8 mouse cellular contexts compared by ENCODE assay signal in genomic region chr2:117231257-117231656, GRCm38 (mm10). TPM values are rescaled to one million over a fixed set of nuclear protein-coding genes. Genes with fewer than 3 reads are reported as not detected.
A peak's percentile ranks its signal among the peaks of the same experiment; 100 is the strongest.
DNase-seq lines count a peak whose midpoint lies in the region; ATAC-seq and TF ChIP-seq lines count a peak whose summit lies in the region.

No protein-coding gene starts in this region.

- peaks cover 27% of the 10 kb centered on the region for H3K27me3 ChIP-seq in E14TG2a.4 (ENCODE audit: insufficient read depth, low read length)
- H3K27me3 ChIP-seq in forebrain, embryonic 11.5 days (ENCODE audit: control insufficient read depth, insufficient read depth, low read length) = no peaks in the 10 kb centered on the region; the same call in 1 of the 2 replicates
- H3K27me3 ChIP-seq in lung, embryonic 15.5 days = no peaks in the 10 kb centered on the region; the same call in 1 of the 2 replicates

- DNase-seq in c-Kit-negative CD71-positive TER-119-positive erythroid progenitor cells, embryonic 14.5 days (ENCODE audit: low read depth, low spot score) = peak; percentile 15
- DNase-seq in forebrain, embryonic 11.5 days (ENCODE audit: low spot score) = peak; percentile 93
- peak; percentile 91 for DNase-seq in heart, postnatal 4 days
- DNase-seq in layer of hippocampus, adult 18-20 months (ENCODE audit: low spot score in 2 of 2) = peak; percentile 85 to 89
- peak; percentile 71 for DNase-seq in testis, postnatal 14 days (ENCODE audit: low spot score)

- H3K4me3 ChIP-seq in E14TG2a.4 (replicated peaks; ENCODE audit: low read length) = no peak overlapping the region
- H3K4me3 ChIP-seq in forebrain, embryonic 11.5 days (ENCODE audit: low read depth, low read length) = no peak overlapping the region
- no peak overlapping the region for H3K4me3 ChIP-seq in lung, embryonic 15.5 days
- H3K4me3 ChIP-seq in olfactory bulb, adult 2 months (ENCODE audit: insufficient read depth, low read depth, low read length) = no peak overlapping the region

- TF ChIP-seq POLR2A in olfactory bulb, adult 2 months (IDR thresholded peaks at IDR 0.05; ENCODE audit: insufficient read depth, low read depth, low read length) = no peak

- H3K36me3 ChIP-seq in E14TG2a.4 (ENCODE audit: insufficient read depth, low read length) = no peaks in the 10 kb centered on the region
- H3K36me3 ChIP-seq in forebrain, embryonic 11.5 days (ENCODE audit: control insufficient read depth, insufficient read depth, low read length) = no peaks in the 10 kb centered on the region
- no peaks in the 10 kb centered on the region for H3K36me3 ChIP-seq in lung, embryonic 15.5 days

- H3K27ac ChIP-seq in forebrain, embryonic 11.5 days (ENCODE audit: low read depth, low read length) = no peak overlapping the region
- no peak overlapping the region for H3K27ac ChIP-seq in lung, embryonic 15.5 days
- no peak overlapping the region for H3K27ac ChIP-seq in olfactory bulb, adult 2 months (ENCODE audit: insufficient read depth, low read depth, low read length)

- H3K9me3 ChIP-seq in E14TG2a.4 (ENCODE audit: low read length) = no peaks in the 10 kb centered on the region
- no peaks in the 10 kb centered on the region for H3K9me3 ChIP-seq in forebrain, embryonic 11.5 days (ENCODE audit: control insufficient read depth, low read length)
- H3K9me3 ChIP-seq in lung, embryonic 15.5 days = no peaks in the 10 kb centered on the region

- no peak overlapping the region for H3K4me2 ChIP-seq in forebrain, embryonic 11.5 days (ENCODE audit: low read depth, low read length, severe bottlenecking)
- H3K4me2 ChIP-seq in lung, embryonic 15.5 days = no peak overlapping the region

- WGBS in forebrain, embryonic 11.5 days = 10% methylated on average over 13 of the region's 13 CpGs
- 6% methylated on average over 13 of the region's 13 CpGs for WGBS in lung, embryonic 15.5 days
- WGBS in olfactory bulb, adult 2 months = 2% methylated on average over 13 of the region's 13 CpGs

- TF ChIP-seq CTCF in E14TG2a.4 (conservative IDR thresholded peaks at IDR 0.05; ENCODE audit: low read length) = peak; percentile 87
- peak; percentile 67 for TF ChIP-seq CTCF in olfactory bulb, adult 2 months (IDR thresholded peaks at IDR 0.05; ENCODE audit: insufficient read depth, low read depth, low read length)

- peak; percentile 83 for ATAC-seq in forebrain, embryonic 11.5 days (replicated peaks; ENCODE audit: low FRiP score)
- peak; percentile 71 for ATAC-seq in lung, embryonic 15.5 days (ENCODE audit: borderline replicate concordance, extremely low read depth, low FRiP score, low TSS enrichment)

- peaks cover 5% of the 10 kb centered on the region; the same call in 1 of the 2 replicates for H3K4me1 ChIP-seq in E14TG2a.4 (replicated peaks; ENCODE audit: low read depth, low read length)
- H3K4me1 ChIP-seq in forebrain, embryonic 11.5 days (replicated peaks; ENCODE audit: control insufficient read depth, insufficient read depth, low read length) = no peaks in the 10 kb centered on the region
- H3K4me1 ChIP-seq in lung, embryonic 15.5 days = 0 out of 2 replicates have a peak, but pooled peaks cover 7% of the 10 kb centered on the region
- H3K4me1 ChIP-seq in olfactory bulb, adult 2 months (ENCODE audit: control insufficient read depth, insufficient read depth, low read length) = peaks cover 14% of the 10 kb centered on the region

- H3K9ac ChIP-seq in forebrain, embryonic 11.5 days (ENCODE audit: low read length) = no peak overlapping the region
- H3K9ac ChIP-seq in lung, embryonic 15.5 days = no peak overlapping the region

RNA-seq across cellular contexts. Expression of gene Fam98b, which starts 18.3 kb away (rescaled TPM):
- 9.2 and 10.2 TPM in 2 replicates for polyA plus RNA-seq in forebrain, embryonic 11.5 days (2014; fragmentation: Nextera tagmentation; extraction: Ambion mirVana)
- total RNA-seq in heart, postnatal 4 days (2021) = 10 to 100 TPM; 35.0 to 36.0 TPM
- total RNA-seq in layer of hippocampus, adult 18-20 months (2021) = 10 to 100 TPM; 46.6 to 51.4 TPM
- 10.0 and 10.6 TPM in 2 replicates for polyA plus RNA-seq in lung, embryonic 15.5 days (2015; fragmentation: Nextera tagmentation; extraction: Ambion mirVana)
- polyA plus RNA-seq in olfactory bulb, adult 2 months (2012; ENCODE audit: insufficient read depth, insufficient read length, low replicate concordance, missing spikeins) = not detected in 2 replicates

Comparison
In these comparisons a context has a peak if more than half of its experiments do, and no peak if none do; other contexts are left out.
1. DNase-seq: peak in every context shown above with its lines; median percentile 93 in forebrain, embryonic 11.5 days; 91 in heart, postnatal 4 days; 87 in layer of hippocampus, adult 18-20 months; 71 in testis, postnatal 14 days; 15 in c-Kit-negative CD71-positive TER-119-positive erythroid progenitor cells, embryonic 14.5 days.
2. RNA of gene Fam98b, which starts 18.3 kb away (polyA plus RNA-seq): 10.0 to 10.6 TPM in lung, embryonic 15.5 days and 9.2 to 10.2 TPM in forebrain, embryonic 11.5 days; not detected in olfactory bulb, adult 2 months; every median in the first group is over 10 times any median in the second.